Mouse (Mus musculus) kidney, postnatal 14 days (tissue): ENCODE data around the gene Ccs.
"Not testable (repeated sequence)": the region's sequence is repeated elsewhere in the genome, so short reads cannot be mapped to it uniquely, and the experiment has no call there.

ENCODE experiments used
- DNase-seq: peaks from one replicate; pipeline ENCODE4 v3.0.0; 2022; ENCODE audit warnings: mixed read lengths

Ccs gene

GRCm38 (mm10) chr19:4833977-4834376 lies 5.2 kb downstream of the Ccs start:
- DNase-seq = no peak

DNA sequence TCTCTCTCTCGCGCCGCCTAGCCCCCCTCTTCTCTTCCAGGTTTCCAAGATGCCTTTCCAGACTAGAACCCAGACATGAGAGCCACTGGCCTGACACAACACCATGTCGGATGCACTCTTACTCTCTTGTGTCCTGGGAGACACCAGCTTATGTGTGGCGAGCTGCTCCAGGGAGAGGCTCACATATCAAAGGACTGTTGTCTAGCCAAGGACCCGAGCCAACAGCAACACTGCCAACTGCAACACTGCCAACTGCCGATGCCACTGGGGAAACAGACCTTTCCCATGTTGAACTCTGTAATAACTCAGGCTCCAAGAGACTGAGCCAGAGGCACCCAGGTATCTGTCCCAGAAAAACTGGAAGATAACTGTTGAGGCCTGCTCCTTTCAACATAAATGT lies 10.0 kb downstream of the Ccs start:
- peak; percentile 38 for DNase-seq

- DNase-seq = peak; percentile 65
Observed at GRCm38 (mm10) chr19:4828444-4829114, 10.6 kb downstream of the Ccs start.

- DNase-seq = peak; percentile 94
Observed at GRCm38 (mm10) chr19:4820678-4821303, 18.3 kb downstream of the Ccs start.

DNA sequence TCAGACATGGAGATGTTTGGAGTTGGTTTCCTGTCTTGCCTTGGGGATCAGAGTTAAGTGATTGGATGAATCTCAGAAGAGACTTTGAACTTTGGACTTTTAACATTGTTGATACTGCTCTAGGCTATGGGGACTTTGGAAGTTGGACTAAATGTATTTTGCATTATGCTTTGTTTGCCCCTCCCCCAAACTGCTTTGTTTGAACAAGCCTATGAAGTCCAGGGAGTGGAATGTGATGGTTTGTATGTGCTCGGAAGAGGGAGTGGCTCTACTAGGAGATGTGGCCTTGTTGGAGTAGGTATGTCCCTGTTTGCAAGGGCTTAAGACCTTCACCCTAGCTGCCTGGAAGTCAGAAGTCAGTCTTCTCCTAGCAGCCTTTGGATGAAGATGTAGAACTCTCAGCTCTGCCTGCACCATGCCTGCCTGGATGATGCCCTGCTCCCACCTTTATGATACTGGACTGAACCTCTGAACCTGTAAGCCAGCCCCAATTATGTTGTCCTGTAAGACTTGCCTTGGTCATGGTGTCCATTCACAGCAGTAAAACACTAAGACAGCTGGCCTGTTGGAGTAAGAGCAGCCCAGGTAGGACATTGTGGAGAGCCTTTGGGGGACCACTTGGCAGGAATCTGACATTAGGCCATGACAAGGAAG lies 21.8 kb downstream of the Ccs start:
- DNase-seq = no peak

DNA sequence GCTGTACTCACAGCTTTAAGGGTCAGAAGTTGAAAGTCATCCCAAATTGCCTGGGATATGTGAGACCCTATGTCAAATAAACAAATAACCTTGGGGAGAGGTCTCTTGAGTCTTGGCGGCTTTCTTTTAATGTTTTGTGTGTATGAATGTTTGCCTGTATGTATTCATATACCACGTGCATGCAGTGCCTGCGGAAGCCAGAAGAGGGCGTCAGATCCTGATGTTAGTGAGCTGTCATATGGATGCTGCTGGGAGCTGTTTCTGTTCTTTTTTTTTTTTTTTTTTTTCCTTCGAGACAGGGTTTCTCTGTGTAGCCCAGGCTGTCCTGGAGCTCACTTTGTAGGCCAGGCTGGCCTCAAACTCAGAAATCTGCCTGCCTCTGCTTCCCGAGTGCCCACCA lies 26.1 kb downstream of the Ccs start:
- DNase-seq = peak; percentile 31

- DNase-seq = not testable (repeated sequence)
Observed at GRCm38 (mm10) chr19:4812334-4812949, 26.7 kb downstream of the Ccs start.

DNA sequence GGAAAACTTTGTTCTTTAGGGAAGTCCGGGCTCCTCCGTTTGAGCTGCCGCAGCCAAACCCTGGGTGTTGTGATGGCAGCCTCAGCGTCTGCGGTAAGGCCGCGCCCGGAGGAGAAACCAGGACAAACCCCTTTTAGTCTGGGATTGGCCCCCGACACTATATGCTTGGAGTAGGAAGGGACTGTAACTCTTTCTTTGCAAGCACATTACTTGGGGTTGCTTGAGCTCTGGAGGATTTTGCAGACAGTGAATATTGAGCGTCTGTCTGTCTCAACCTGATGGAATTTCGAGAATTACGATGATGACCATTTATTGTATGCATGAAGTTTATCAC lies 27.3 kb downstream of the Ccs start:
- DNase-seq = no peak

DNA sequence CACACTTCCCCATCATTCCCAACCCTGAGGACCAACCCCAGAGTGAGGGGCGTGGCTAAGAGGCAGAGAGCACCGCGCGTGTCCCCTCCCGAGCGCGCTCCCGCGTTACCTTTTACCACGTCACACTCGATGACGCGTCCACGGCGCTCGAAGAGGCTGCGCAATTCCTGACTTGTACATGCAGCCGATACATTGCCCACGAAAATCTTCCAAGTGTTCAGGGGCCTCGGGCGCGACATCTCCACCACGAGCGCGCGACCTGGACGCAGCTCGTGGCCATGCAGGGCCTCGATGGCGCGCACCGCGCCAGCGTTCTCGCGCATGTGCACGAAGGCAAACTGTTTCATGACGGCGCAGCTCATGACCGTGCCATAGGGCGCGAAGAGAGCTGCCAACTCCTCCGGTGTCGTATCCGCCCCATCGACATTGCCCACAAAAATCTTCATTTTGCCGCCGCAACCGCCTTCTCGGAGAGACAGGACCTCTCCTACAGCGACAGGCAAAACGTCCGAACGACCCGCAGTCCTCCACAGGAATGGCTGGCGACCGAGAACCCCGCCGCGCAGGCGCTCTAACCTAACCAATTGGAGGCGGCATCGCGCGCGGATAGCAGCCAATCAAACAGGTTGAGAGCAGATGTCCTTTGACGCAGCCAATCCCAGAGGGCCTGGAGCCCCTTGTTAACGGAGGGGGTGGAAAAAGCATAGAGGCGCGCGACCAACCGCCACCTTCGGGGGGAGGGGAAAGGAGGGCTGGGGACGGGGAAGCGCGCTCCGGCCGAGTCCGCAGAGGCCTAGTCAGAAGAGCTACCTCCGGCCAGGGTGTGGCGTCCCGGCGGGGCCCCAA lies 27.8 kb downstream of the Ccs start, which contains the start of the genes Gm21992 and Rbm14:
Gm21992 (minus strand) TSS at position 550 of the 846 bp plus-strand sequence.
Rbm14 (minus strand) TSS at position 572 of the 846 bp plus-strand sequence.
- peak; percentile 99 for DNase-seq

DNA sequence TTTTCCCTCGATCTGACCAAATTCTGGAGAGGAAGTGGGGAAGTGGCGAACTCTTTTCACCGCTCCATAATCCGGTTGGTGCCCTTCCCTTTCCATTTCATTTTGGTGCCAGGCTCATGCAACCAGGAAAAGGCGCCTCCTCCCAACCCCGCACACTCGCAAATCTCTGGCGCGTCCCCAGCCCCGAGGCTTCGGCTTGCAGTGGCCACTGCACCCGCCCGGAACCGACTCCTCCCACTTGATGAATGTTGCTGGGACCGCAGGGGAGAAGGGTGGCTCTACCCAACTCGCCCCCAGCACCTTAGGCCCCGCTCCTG lies 28.4 kb downstream of the Ccs start:
- no peak for DNase-seq

GRCm38 (mm10) chr19:4810309-4810708 lies 28.8 kb downstream of the Ccs start:
- DNase-seq = no peak

DNA sequence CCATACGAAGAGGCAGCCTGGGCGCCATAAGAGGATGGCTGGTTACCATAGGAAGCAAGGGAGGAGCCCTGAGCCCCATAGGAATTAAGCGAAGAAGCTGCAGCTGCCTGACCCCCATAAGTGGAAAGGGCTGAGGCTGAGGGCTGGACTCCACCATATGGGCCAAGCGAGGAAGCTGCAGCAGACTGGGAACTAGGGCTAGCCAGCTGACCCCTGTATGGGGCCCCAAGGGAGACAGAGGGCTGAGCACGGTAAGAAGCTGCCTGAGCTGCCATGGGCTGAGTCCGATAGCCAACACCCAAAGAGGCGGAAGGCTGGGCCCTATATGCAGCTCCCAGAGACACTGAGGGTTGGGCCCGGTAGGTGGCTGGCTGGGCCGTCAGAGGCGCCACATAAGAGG lies 35.8 kb downstream of the Ccs start:
- no peak for DNase-seq

DNA sequence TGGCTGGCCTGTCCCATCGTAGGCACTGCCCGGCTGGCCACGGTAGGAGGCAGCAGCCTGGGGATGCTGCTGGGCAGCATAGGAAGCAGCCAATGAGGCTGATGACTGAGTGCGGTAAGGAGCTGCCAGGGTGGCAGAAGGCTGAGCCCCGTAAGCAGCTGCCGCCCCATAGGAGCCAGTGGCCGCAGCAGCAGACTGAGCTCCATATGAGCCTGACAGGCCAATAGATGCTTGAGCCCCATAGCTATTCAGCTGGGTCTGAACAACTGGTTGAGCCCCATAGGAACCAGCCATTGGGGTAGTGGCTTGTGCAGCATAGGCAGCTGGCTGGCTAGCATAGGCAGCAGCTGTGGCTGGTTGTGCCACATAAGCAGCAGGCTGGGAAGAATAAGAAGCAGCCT lies 36.4 kb downstream of the Ccs start:
- no peak for DNase-seq

DNA sequence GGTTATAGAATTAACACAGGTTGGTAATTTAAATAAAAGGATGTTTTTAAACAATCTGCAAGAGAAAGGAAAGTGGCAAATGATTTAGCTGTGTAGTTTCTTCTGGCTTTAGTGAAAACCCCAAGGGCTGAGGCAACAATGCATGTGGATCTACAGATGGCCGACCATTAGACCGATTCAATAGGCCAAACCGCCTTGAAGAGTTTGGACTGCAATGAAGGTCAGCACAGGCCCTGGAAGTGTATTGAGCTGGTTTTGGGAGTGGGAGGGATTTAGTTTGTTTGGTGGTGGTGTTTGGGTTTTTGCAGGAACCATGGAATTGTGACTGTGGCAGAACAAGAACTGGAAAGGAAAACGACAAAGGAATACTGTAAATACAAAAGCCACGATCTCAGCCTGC lies 40.0 kb downstream of the Ccs start:
- DNase-seq = no peak

DNA sequence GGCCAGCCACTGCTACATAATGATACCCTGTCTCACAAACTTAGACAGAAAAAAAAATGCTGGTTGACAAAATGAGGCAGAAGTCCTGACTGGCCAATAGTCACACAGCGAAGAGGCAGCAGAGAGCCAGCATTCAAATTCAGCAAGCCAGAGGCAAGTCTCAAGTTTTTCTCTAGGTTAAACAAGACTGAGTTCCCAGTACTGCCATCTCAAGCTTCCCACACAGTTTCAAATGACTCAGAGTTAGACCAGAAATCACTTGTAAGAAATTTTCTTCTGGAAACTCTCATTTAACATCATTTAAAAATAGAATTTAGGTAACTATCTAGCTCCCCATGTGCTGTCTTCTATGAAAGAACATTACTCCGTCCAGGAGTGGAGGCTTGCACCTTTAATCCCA lies 41.3 kb downstream of the Ccs start:
- DNase-seq = no peak

DNA sequence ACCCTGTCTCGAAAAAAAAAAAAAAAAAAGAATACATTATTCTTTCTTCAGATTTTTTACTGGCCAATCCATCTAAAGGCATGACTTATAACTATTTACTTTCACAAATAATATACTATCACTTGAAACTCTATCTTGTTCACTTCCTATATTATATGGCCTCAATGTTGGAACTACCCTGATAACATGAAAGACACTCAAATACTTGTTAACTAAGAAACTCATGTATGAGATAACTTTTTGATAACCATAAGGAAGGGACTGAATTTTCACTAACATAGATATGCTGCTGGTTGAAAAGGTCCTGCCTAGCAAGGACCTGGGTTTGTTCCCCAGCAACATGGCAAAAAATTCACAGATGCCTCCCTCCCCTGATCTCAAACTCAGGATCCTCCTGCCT lies 43.2 kb downstream of the Ccs start:
- no peak for DNase-seq

- peak; percentile 99 for DNase-seq
Observed at GRCm38 (mm10) chr19:4793831-4794422, 45.2 kb downstream of the Ccs start, which contains the start of gene Rbm4. TSS of gene Rbm4 (minus strand) at chr19:4793901.

GRCm38 (mm10) chr19:4793281-4793830 lies 45.8 kb downstream of the Ccs start:
- no peak for DNase-seq

DNA sequence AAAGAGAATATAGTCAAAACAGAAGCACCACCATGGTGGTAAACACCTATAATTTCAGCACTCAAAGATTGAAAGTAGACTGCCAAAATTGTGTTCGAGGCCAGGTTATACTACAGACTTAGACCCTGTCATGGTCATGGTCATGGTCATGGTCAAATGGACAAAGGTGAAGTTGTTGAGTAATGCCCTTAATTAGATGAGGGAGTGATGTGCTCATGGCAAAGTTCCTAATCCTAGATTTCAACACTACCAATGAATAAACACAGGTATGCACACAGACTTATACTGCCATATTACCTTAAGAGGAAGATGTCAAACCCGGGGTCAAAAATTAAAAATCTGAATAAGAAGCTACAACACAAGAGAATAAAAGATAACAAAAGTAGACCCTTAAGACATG lies 52.8 kb downstream of the Ccs start:
- DNase-seq = no peak

GRCm38 (mm10) chr19:4785206-4785605 lies 53.9 kb downstream of the Ccs start:
- DNase-seq = no peak

- DNase-seq = no peak
Observed at GRCm38 (mm10) chr19:4782891-4783290, 56.2 kb downstream of the Ccs start.
